Mouse (Mus musculus) ovary, postnatal 14 days (tissue): ENCODE measurements around the gene Igf1r.

Experiments
- DNase-seq: peaks from one replicate; pipeline ENCODE4 v3.0.0; 2022; ENCODE audit warnings: low spot score

Gene Igf1r

GRCm38 (mm10) chr7:68117981-68118380 is 165.4 kb downstream of the Igf1r start:
- no peak for DNase-seq

- no peak for DNase-seq
Measured at GRCm38 (mm10) chr7:68119605-68120004, 167.0 kb downstream of the Igf1r start.

GRCm38 (mm10) chr7:68122418-68122817 is 169.8 kb downstream of the Igf1r start:
- DNase-seq = no peak

- no peak for DNase-seq
Measured at GRCm38 (mm10) chr7:68125347-68125746, 172.7 kb downstream of the Igf1r start.

GRCm38 (mm10) chr7:68127799-68128261 is 175.2 kb downstream of the Igf1r start:
- no peak for DNase-seq

DNA sequence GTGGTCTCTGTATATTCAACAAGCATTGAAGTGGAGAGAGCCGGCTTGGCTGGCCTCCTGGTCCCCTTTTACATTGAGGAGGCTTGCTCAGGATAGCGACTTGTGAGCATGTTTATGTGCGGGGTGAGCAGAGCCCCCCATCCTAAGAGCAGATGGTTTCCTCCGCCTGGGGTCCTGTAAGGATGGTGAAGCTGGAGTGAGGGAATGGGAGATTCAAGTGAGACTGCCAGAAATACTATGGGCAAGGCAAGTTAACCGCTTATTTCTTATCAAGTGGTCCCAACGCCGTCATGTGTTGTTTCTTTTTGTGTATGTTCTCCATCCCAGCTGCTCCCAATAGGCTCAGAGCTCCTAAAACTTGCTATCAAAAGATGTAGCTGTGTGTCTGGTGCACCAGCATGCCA is 175.6 kb downstream of the Igf1r start:
- no peak for DNase-seq

DNA sequence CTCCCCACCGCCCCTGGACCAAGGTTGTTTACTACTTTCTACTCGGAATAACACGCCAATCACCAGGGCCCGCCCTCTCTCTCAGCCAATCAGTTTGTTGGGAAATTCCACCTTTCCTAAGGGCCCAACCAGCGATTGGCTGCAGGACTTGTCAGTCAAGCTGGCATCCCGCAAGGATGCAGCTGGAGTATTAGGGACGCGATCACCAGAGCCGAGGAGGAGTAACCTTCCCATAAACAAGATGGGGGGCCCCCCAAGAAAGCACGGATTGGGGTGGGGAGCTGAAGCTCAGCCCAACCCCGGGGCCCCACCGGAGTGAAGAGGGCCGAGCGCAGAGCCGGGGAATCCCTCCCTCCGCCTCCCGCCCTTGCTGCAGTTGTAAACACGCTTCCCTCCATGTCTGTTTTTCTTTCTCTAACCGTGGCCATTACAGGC is 176.5 kb downstream of the Igf1r start:
- DNase-seq = peak; percentile 94

DNA sequence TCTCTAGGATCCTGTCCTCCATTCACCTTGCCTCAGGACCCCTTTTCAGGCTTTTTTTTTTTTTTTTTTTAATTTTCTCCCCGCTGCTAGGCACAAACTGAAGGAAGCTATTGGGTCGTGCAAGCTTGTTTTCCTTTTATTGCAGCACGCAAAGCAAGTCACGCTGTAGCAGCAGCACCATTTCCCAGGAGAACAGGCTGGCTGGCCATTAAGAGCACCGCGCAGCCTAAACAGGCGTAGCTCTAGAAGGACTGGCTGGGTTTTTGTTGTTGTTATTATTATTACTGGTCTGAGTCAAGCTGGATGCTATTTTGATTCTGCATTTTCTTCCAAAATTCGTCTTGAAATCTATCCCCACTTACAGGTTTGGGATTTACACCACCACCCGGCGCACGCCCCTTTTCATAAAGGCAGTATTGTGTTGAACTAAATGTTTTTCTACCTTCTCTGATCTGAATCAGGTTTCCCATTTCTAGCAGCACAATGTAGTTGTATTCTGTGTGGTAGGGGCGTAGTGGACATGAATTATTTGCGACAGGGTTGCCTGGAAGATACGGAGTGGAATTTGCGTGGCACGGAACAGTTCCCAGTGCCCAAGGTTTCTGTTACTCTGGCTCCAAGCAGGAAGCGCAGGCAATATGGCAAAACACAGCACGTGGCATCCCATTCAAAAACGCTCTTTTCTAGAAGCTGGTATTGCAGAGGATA is 177.1 kb downstream of the Igf1r start:
- DNase-seq = peak; percentile 88

- no peak for DNase-seq
Measured at GRCm38 (mm10) chr7:68130950-68131580, 178.4 kb downstream of the Igf1r start.

DNA sequence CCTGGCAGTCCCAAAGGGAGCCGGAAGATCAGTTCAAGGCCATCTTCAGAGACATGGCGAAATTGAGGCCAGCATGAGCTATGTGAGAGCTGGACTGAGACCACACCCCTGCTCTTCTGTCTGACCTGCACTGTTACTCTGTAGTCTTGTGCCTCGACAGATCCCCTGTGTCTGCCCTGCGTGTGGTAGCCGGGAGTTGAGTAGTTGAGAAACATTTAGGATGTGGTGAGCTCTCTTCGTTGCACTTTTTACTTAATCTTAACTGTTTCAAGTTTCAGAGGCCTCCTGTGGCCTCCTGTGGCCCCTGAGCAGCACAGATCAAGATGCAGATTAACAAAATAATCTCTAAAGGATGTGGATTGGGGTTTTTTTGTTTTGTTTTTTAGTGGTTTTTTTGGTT is 181.1 kb downstream of the Igf1r start:
- DNase-seq = no peak

DNA sequence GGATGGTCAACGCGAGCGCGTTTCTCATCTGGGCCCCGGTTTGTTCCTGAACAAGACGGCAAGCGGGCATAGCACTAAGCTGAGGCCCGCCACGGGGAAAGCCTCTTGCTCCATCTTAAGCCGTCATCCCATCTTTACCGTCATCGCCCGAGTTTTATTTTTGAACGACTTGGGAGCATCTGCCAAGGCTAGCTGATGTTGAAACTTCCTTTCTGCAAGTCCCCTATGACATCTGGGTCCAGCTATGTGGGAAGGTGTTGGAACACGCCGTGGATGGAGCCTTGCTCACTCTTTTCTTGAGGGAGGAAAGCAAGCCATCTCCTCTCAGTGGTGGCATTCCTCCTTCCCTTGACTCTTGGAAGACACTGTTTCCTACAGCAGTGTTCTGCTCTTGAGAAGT is 182.3 kb downstream of the Igf1r start:
- no peak for DNase-seq

- no peak for DNase-seq
Measured at GRCm38 (mm10) chr7:68136056-68136455, 183.4 kb downstream of the Igf1r start.

DNA sequence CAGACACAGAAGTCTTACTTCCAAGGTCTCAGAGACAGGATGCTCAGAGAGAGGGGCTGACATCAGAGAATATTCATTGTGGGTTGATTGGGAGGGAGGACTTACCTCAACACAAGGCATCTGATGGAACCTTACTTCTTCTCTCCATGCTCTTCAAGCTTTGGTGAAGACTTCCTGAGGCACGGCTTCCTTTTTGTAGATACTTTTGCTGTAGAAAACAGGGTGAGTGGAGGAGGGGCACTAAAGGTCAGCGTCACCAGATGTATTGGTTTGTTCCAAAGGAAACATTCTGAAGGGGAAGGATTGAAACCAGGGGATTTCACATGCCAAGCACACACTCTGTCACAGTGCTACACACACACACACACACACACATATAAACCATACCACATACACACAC is 186.8 kb downstream of the Igf1r start:
- DNase-seq = no peak

GRCm38 (mm10) chr7:68140041-68140807 is 187.6 kb downstream of the Igf1r start:
- no peak for DNase-seq

- DNase-seq = no peak
Measured at GRCm38 (mm10) chr7:68144266-68144665, 191.6 kb downstream of the Igf1r start.

- DNase-seq = no peak
Measured at GRCm38 (mm10) chr7:68148297-68149048, 195.8 kb downstream of the Igf1r start.

- no peak for DNase-seq
Measured at GRCm38 (mm10) chr7:68151892-68152291, 199.3 kb downstream of the Igf1r start.

DNA sequence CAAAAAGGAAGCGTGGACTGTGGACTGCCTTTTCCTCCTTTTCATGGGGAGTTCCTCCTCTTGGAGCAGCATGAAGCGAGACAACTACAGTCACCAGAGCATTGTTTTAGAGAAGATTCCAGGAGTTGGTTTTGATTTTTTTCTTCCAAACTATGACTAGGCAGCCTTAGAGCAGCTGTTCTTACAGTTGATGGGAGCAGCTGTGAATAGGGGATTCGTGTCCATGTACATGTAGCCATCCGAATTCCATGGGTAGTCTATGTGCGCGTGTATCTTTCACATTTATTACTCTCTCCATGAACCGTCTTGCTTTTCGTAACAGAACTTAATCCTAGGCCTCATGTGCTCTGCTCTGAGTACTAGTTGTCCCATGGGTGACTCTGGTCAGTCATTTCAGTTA is 199.8 kb downstream of the Igf1r start:
- no peak for DNase-seq

GRCm38 (mm10) chr7:68153269-68153668 is 200.6 kb downstream of the Igf1r start:
- DNase-seq = no peak

- DNase-seq = no peak
Measured at GRCm38 (mm10) chr7:68154588-68154987, 202.0 kb downstream of the Igf1r start.

GRCm38 (mm10) chr7:68160094-68160791 is 207.6 kb downstream of the Igf1r start:
- DNase-seq = no peak

DNA sequence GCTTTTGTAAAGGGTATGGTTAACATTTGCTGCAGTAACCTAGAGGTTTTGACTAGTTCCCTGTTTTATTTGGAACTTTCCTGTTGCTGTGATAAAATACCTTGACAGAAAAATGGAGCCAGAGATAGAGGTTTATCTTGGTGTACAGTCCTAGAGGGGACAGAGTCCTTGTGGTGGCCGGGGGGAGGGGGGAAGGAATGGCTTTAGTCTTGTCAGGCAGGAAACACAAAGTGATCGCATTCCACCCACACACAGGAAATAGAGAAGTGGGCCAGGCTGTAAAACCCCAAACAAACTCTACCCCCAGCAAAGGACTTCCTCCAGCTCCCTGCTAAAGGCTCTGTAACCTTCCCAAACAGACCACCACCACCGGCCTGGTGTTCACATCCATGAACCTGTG is 211.4 kb downstream of the Igf1r start:
- no peak for DNase-seq
